Mouse (Mus musculus) spleen, adult 18-20 months (tissue): ENCODE results near the gene Dock6.
A peak's percentile ranks its signal among the peaks of the same experiment; 100 is the strongest.
"Not testable (repeated sequence)": the region's sequence is repeated elsewhere in the genome, so short reads cannot be mapped to it uniquely, and the experiment has no call there.

ENCODE experiments used
- DNase-seq, 2 experiments: peaks; one replicate each; pipeline ENCODE4 v3.0.0; 2022; ENCODE audit warnings: mixed read lengths in 2 of 2

Gene Dock6

DNA sequence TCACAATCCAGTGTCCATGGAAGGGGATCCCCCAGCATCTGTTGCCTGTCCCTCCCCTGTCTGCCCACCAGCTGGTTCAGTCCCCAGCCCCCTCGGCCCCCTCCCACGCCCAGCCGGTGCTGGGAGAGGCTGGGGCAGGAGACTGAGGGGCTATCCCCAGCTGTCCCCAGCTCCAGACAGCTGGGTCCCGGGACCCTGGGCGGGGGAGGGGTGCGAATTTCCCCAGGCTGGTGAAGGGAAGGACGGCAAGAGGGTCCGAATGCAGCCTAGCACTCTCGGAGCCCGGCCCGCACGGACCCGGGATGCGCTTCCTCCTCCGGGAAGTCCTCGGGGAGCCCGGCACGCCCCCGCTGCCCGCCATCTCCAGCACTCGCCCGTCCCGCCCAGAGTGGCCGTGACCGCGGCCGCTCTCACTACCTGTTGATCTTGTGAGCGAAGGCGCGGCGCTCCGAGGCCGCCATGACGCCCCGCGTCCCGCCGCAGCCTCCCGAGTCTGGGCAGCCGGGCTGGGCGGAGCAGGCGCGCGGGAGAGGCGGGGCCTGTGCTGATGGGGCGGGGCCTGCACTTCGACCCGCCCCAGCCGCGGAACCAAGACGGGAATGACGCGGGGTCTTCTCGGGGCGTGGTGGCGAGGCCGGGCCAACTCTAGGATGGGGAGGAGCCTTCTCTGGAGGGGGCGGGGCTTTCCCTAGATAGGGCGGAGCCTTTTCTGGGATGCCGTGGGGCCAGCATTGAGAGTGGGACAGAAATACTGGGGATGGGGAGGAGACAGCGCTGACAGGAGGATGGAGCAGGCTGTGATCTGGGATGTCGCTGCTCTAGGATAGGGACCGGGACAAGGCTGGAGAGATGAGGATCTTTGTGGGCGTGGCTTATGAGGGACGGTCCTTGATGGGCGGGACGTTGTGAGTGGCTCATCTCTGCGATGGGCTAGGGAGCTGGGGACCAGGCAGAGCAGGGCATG, at the start of gene Dock6:
Gene Dock6, minus strand, starts transcription at position 508 of the 964 bp plus-strand sequence.
- peak; percentile 69 to 81 for DNase-seq

DNA sequence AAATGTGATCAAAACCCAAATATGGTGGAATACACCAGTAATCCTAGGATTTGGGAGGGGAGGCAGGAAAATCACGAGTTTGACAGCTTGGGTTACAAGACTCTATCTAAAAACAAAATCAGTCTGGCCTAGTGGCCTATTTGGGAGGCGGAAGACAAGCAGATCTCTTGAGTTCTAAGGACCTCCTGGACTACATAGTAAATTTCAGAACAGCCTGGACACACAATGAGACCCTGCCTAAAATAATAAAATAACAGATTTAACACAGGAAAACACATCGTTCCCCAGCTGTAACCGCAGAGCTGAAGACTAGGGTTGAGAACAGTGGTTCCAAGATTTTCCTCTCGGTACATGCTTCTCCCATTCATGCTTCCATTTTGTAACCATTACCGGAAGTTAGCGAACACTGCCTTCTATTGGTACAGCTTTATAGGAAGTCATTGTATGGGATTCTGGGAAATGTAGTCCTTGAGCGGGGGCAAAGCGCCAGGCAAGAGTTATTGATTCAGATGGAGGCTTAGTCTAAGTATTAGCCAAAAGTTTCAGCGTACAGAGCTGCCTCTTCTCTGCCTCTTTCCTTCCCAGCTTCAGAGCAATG, 48.9 kb upstream of the Dock6 start:
- peak in 1 of 2 experiments; percentile 16 for DNase-seq

DNA sequence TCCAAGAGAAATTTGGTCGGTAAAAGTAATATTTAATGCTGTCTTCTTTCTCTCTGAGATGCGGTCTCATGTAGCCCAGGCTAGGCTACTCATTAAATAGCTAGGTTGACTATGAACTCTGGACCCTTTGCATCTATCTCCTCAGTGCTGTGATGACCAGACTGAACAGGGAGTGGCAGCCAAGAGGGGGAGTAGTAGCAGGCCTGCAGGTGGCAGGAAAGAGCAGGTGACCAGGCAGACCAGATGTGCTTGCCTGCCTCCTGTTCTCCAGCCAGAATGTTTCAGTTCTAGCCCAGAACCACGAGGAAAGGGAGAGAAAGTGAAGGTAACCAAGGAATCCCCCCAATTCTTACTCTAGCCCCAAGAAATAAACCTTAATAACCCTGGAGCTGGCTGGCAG, 36.8 kb upstream of the Dock6 start:
- DNase-seq = no peak

DNA sequence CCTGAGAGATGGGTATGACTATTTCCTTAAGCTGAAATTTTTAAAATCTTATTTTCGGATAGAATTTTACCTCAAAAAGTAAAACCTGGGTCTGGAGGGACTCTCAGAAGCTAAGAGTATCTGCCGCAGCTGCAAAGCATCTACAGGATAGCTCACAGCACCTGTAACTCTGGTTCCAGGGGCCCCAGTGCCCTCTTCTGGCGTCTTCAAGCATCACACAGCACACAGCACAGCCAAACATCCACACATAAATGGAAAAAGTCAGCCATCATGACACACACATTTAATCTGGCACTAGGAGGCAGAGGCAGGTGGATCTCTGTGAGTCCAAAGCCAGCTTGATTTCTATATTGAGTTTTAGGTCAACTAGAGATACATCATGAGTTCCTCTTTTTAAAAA, 24.2 kb upstream of the Dock6 start:
- no peak for DNase-seq

DNA sequence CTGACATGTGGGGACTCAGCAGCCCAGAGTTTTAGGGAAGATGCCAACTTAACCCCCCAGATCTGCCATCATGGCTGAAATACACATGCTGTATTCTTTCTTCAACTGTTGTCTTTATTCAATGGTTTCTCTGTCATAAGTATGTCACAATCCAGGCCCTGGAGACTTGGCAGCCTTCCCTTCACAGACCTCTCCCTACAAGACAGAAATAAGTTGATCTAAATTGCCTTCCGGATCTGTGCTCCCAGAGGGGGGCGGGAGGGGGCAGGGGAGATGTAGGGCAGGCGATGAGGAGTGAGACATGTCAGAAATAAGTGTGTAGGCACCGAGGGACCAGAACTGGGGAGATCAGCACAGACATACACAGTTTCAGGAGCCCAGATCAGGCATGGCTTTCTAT, 19.8 kb upstream of the Dock6 start:
- DNase-seq = no peak

DNA sequence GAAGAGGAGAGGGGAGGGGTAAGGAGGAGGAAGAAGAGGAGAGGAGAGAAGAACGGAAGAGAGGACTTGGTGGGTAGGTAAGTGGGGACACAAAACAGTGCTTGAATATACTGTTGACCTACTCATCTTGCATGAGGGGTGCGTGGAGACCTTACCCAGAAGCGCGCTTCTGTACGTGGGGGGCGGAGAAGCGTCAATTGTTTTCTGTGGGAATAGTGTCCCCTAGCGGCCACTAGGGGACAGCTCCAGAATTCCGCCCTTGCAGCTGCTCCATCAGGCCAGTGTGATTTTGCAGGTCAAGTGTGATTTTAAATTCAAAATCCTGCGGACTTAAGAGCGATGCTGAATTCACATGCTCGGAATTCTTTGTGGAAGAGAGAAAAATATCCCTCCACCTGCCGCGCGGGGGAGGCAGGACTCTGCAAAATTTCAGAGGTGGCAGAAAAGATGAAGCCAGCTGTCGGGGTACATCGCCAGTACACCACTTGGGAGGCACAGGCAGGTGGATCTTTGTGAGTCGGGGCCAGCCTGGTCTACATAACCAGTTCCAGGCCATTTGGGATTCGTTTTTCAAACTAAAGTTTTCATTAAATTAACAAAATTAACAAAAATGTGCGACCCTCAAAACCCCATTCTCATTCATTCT, 18.6 kb upstream of the Dock6 start:
- DNase-seq = peak in 1 of 2 experiments; percentile 35

DNA sequence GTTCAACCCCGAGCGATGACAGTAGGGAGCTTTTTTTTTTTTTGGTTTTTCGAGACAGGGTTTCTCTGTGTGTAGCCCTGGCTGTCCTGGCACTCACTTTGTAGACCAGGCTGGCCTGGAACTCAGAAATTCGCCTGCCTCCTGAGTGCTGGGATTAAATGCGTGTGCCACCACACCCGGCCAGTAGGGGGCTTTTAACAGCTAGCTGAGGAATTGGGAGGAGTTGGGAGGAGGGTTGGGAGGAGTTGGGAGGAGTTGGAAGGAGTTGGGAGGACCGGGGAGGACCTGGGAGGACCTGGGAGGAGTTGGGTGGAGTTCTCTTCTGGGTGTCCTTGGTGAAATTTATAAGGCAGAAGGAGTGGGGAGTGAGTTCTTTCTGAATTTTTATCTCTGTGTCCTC, 16.9 kb upstream of the Dock6 start:
- peak in 1 of 2 experiments; percentile 25 for DNase-seq

DNA sequence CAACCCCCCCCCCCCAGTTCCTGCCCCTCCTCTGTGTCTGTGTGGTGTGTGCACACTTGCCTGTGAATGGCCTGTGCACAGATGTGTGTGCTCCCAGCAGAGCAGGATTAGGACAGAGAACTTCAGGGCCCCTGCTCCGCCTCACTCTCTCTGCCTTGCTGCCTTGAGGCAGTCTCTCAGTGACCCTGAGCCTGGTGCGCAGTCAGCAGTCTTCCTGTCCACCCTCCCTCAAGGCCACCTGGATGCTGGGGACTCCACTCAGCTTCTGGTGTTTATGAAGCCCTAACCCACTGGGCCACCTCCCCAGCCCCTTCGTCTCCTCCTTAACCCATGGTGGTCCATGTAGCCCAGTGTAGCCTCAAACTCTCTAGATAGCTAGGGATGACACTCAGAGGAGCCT, 15.3 kb upstream of the Dock6 start:
- no peak for DNase-seq

DNA sequence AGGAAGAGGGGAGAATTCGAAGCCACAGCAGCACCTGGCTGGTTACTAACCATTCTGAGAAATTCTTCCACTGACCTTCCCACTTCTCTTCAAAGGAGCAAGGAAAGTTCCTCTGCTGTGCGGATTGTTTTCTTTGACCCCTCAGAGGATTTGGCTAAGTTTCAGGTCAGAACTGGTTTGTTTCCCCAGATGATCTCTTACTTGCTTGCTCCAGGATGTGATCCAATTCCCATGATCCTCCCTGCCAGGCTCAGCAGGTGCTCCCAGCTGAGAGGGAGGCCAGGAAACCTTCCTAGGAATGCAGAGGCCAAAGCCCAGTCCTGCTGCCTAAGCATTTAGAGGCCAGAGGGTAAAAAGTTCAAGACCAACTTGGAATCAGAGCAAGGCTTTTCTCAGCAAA, 14.2 kb upstream of the Dock6 start:
- no peak for DNase-seq

DNA sequence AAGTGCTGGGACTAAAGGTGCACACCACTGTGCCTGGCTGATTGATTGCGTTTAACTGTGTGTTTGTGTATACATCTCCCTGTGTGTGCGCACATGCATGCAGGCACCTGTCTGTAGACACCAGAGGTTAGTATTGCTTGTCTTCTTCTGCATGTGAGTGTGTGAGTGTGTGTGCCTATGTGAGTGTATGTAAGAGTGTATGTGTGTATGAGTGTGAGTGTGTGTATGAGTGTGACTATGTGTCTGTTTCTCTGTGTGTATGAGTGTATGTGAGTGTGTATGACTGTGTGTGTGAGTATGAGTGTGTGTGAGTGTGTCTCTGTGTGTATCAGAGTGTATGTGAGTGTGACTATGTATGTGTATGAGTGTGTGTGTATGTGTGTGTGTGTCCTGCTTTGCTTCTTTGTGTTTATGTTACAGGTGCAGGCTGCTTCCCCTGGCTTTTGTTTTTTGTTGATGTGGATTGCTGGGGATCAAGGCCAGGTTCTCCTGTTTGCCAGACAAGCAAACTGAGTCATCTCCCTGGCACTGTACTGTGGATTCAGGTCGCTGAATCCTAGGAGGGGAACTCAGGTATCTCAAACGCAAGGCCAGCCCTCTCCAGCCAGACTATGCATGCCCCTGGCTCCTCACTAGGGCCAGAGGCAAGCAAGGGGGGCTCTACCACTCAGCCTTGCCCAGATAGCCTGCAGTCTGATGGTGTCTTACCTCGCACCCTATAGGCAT, 13.4 kb upstream of the Dock6 start:
- DNase-seq = no peak

DNA sequence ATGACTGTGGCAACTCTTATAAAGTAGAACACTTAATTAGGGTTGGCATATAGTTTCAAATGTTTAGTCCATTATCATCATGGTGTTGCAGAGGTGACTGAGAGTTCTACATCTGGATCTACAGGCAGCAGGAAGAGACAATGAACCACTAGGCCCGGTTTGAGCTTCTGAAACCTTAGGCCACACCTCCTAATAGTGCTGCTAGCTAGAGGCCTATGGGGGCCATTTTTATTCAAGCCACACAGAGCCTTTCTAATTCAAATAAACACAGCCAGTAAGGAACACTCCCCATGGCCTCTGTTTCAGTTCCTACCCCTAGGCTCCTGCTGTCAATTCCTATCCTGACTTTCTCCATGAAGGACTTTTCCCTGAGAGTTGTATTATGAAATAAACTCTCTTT, 9.7 kb upstream of the Dock6 start:
- DNase-seq = no peak

DNA sequence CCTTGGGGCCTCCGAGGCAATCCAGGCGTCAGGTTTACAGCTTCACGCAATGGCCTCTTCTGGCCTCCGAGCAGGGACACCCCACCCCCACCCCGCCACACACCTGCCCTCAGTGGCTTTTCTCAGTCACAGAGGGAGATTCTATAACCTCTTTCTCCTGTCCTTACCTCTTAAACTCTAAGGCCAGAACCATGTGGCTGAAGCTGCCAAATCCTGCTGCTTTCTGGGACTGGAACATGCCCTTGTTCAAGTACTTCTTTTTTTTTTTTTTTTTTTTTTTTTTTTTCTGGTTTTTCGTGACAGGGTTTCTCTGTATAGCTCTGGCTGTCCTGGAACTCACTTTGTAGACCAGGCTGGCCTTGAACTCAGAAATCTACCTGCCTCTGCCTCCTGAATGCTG, 7.9 kb upstream of the Dock6 start:
- not testable (repeated sequence) for DNase-seq

DNA sequence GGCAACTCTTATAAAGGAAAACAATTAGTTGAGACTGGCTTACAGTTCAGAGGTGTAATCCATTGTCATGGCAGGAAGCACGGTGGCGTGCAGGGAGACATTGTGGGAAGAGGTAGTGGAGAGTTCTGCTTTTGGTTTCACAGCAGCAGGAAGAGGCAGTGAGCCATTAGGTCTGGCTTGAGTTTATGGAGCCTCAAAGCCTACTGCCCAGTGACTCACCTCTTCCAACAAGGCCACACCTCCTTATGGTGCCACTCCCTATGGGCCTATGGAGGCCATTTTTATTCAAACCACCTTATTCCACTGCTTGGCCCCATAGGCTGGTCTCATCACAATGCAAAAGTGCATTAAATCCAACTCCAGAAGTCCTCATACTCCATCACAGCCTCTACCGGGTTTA, 7.2 kb upstream of the Dock6 start:
- DNase-seq = no peak

DNA sequence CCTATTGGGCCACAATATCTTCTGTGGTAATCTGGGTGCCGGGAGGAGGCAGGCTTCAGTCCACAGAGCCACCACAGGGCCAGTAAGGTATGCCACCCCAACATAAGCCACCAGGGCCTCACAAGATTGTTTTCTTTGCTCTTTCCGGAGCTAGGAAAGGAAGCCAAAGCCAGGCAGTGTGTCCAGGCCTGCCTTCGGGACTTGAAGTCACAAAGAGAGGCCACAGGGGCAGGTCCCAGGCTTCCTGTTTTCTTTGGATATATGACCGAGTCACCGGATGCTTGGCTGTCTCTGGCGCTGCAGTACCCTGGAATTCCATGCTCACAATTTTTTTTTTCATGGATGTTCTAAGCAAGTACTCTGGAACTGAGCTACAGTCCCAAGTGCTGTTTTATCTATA, 5.6 kb upstream of the Dock6 start:
- DNase-seq = no peak

DNA sequence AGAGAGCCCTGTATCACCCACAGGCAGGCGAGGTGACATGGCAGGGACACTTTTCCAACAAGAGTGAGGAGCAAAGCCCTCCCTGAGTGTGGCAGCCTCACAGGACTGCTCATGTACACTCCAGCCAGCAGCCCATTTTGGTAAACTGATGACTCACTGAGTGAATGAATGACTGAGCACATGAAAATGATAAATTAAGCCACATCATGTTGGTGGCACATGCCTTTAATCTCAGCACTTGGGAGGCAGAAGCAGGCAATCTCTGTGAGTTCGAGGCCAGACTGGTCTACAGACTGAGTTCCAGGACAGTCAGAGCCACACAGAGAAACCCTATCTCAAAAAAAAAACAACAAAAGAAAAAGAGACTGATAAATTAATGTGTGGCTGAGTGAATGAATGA, 5.1 kb upstream of the Dock6 start:
- no peak for DNase-seq

DNA sequence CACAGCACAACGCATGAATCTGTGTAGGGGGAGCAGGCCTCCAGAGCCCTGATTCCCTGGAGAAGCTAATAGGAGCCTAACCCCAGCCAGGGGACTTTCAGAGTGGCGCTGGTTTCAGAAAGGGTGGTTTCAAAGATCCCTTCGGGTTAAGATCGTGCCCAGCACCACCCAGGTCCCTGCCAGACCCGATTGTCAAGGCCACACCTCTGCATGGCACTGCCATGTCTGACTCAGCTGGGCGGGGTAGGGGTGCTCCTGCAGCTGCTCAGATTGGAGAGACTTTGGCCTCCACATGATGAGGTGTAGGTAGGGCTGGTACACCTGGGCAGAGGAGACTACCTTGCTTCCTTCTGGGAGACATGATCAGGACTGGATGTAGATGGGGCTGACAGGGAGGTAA, 2.5 kb upstream of the Dock6 start:
- no peak for DNase-seq

DNA sequence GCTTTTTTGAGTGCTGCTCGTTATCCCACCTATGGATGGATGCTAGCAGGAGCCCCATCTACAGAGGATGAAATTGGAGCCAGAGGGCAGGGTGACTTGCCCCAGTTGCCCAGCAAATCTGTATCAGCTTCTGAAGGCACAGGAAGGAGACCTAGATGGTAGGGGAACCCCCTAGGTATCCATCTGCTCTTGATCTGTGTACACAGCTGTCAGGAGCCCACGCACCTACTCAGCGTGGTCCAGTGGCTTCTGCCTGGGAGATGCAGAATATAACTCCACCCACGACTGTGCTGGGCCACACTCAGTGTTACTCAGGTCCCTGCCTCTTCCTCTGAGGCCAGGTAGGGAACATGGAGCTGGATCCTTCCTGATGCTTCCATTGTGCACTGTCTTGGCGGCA, 1.5 kb upstream of the Dock6 start:
- DNase-seq = no peak

DNA sequence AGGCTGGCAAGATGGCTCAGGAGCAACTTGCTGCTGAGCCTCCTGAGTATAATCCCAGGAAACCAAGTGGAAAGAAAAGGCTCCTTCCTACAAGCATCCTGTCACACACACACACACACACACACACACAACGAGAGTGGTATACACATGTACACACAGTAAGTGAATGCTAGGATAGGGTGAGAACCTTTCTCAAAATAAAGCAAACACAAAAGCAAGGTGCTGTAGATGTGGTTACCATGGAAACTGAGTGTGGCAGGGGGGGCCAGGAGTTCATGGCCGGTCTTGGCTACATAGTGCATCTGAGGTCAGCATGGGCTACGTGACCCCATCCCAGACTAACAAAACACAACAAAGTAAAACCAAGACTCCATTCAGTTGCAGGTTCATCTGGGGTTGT, 1.4 kb downstream of the Dock6 start:
- DNase-seq = no peak

DNA sequence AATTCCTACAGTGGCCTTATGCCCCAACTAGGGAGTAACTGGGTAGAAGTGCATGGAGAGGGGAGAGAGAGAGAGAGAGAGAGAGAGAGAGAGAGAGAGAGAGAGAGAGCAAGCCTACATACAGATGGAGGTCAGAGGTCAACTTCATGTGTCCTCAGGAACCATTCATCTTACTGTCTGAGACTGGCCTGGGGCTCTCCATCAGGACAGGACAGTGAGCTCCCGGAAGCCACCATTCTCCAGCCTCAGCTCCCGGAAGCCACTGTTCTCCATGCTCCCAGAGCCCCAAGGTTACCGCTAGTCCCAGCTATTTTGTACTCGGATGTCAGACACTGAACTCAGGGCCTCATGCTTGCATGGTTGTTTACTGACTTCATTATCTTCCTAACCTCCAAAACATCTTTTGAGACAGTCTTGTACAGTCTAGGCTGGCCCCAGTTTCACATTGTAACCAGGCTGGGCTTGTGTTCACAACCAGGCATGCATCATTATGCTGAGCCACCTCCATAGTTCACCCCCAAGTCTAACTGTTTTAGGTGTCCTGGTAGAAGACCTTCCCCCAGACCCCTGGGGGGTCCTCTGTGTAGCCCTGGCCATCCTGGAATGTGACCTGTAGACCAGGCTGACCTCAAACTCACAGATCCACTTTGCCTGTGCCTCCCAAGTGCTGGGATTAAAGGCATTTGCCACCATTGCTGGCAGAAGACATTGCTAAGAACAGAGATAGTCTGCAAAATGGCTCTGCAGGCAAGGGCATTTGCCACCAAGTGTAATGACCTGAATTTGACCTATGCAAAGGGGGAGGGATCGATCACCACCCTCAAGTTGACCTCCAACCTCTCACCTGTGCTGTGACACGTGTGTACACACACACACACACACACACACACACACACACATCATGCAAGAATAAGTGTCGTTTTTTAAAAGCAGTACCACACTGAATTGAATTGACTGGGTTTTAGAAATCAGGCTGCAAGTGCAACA, 2.5 kb downstream of the Dock6 start:
- no peak for DNase-seq

DNA sequence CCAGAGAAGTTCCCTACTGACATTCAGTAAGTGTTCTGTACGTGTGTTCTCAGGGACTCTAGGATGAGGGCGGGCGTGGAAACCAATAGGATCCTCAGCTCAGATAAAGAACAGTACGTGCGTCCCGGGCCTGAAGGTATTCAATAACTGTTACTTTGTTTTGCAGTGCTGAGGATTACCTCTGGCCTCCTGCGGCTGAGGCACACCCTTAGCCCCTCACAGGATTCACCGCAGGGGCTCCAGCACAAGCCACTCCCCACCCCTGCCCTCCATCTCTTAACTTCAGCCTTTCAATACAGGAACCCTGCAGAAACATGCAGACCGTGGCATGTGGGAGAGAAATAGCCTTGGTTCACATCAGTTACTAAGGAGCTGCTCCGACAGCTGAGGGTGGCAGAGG, 4.5 kb downstream of the Dock6 start:
- no peak for DNase-seq

DNA sequence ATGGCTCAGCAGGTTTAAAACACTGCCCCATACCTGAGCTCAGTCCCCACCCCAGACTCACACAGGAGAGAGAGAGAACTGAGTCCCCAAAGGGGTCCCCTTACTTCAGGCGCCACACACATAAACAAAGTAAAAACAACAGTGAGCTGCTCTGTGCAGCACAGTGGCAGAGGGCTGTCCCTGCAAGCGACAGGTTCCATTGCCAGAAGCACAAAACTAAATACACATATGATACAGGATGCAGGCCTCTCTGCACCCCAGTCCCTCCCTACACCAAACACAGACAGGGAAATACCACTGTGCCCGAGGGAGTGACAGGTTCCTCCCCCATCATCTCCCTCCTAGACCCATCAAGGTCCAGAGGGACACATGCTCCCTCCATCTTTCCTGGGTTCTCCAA, 5.0 kb downstream of the Dock6 start:
- no peak for DNase-seq

DNA sequence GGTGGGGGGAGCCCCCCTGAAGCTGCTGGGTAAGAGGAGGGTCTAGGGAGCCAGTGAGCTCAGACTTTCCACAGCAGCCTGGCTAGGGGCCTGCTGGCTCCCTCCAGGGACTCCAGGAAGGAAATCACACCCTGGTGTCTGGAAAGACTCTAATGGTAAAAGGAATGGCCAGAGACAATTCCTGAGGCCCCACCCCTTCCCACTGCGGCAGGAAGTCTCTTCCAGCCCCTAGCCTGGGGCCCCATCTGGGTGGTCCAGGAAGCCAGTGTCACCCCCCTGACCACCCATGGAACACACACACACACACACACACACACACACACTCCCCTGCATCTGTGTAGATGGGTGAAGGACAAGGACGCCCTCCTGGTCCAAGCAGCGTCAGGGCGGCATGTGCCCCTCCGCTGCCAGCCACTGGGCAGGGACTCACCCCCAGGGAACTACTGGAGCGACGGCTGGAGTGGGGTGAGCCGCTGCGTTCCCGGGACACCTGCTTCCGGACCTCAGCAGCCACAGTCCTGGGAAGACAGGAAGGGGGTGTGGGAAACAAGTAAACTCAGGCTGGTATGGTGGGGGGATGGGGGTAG, 5.6 kb downstream of the Dock6 start:
- no peak for DNase-seq
